Mouse (Mus musculus) embryonic fibroblast, embryonic 13.5 days (primary cell): ENCODE data around the gene 2610001J05Rik. TPM values are rescaled to one million over a fixed set of nuclear protein-coding genes. Genes with fewer than 3 reads are reported as not detected.
"Not testable (repeated sequence)": the region's sequence is repeated elsewhere in the genome, so short reads cannot be mapped to it uniquely, and the experiment has no call there.

Experiments used
- H3K27ac ChIP-seq: 2 replicates; pipeline ENCODE4 v1.5.1; 2012; ENCODE audit warnings: low read length, control low read depth, inconsistent platforms; ENCODE audit not compliant: insufficient read depth
- H3K4me1 ChIP-seq: 2 replicates; pipeline ENCODE4 v1.6.1; 2011; ENCODE audit warnings: low read length; ENCODE audit not compliant: control insufficient read depth, insufficient read depth
- H3K4me3 ChIP-seq: 2 replicates; pipeline ENCODE4 v1.5.1; 2011; ENCODE audit warnings: mild to moderate bottlenecking, control low read depth, low read length; ENCODE audit not compliant: insufficient read depth
- CTCF ChIP-seq: IDR thresholded peaks from 2 replicates; pipeline ENCODE4 v1.5.1; 2011; ENCODE audit warnings: mild to moderate bottlenecking, control low read depth, low read length, moderate library complexity, borderline replicate concordance; ENCODE audit not compliant: insufficient read depth
- POLR2A ChIP-seq: IDR thresholded peaks from 2 replicates; pipeline ENCODE4 v1.6.1; 2011; ENCODE audit warnings: low read depth, mild to moderate bottlenecking, control low read depth, low read length, moderate library complexity
- polyA plus RNA-seq: library from polyadenylated mRNA; stranded (reverse); fragments of >200 nt; gene quantifications from 2 replicates; pipeline ENCODE4 v1.2.4, GENCODE M21; 2011; ENCODE audit warnings: low read depth; ENCODE audit not compliant: missing spikeins, insufficient read length

Gene 2610001J05Rik
- polyA plus RNA-seq, 1 experiment, result 109 TPM

GRCm38 (mm10) chr6:13870289-13870741, 1.0 kb downstream of the 2610001J05Rik start:
- peaks cover 2% of the 10 kb centered on the region; the same call in 1 of the 2 replicates for H3K4me1 ChIP-seq
- H3K27ac ChIP-seq, result no peak overlapping the region
- TF ChIP-seq CTCF (no peak), POLR2A (no peak)
- peak overlapping the region; percentile 52 for H3K4me3 ChIP-seq

GRCm38 (mm10) chr6:13860596-13860995, 10.7 kb downstream of the 2610001J05Rik start:
- H3K4me3 ChIP-seq, result no peak overlapping the region
- TF ChIP-seq CTCF (no peak), POLR2A (no peak)
- H3K27ac ChIP-seq, result no peak overlapping the region
- no peaks in the 10 kb centered on the region for H3K4me1 ChIP-seq

GRCm38 (mm10) chr6:13859877-13860585, 11.3 kb downstream of the 2610001J05Rik start:
- TF ChIP-seq CTCF, result no peak
- no peak for TF ChIP-seq POLR2A
- Histone ChIP-seq H3K4me1 (no peaks in the 10 kb centered on the region), H3K4me3 (no peak overlapping the region), H3K27ac (no peak overlapping the region)

- no peak overlapping the region for H3K27ac ChIP-seq
- TF ChIP-seq CTCF, result no peak
- no peak for TF ChIP-seq POLR2A
- H3K4me3 ChIP-seq, result no peak overlapping the region
- no peaks in the 10 kb centered on the region for H3K4me1 ChIP-seq
These were observed 17.1 kb downstream of the 2610001J05Rik start for GRCm38 (mm10) chr6:13854230-13854629.

GRCm38 (mm10) chr6:13853244-13853643, 18.1 kb downstream of the 2610001J05Rik start:
- H3K27ac ChIP-seq, result no peak overlapping the region
- no peaks in the 10 kb centered on the region for H3K4me1 ChIP-seq
- no peak overlapping the region for H3K4me3 ChIP-seq
- TF ChIP-seq POLR2A (no peak), CTCF (no peak)

- H3K4me1 ChIP-seq, H3K4me3 ChIP-seq, H3K27ac ChIP-seq: not testable (repeated sequence)
These were observed 25.3 kb downstream of the 2610001J05Rik start for GRCm38 (mm10) chr6:13846031-13846430.

- no peak; the same call in 1 of the 2 replicates for TF ChIP-seq POLR2A
- no peak for TF ChIP-seq CTCF
These were observed 31.8 kb downstream of the 2610001J05Rik start, which contains the start of gene Gpr85 for GRCm38 (mm10) chr6:13839345-13840054. Gpr85 (minus strand) TSS chr6:13839942.

GRCm38 (mm10) chr6:13838677-13839344, 32.5 kb downstream of the 2610001J05Rik start:
- Histone ChIP-seq H3K27ac (peak overlapping the region; percentile 77), H3K4me1 (peaks cover 2% of the 10 kb centered on the region), H3K4me3 (peak overlapping the region; percentile 89)
- TF ChIP-seq POLR2A, result peak; percentile 71
- no peak for TF ChIP-seq CTCF

More at GRCm38 (mm10) chr6:13839345-13840054, 31.8 kb downstream of the 2610001J05Rik start, which contains the start of gene Gpr85:
- Histone ChIP-seq H3K4me1 (peaks cover 2% of the 10 kb centered on the region), H3K27ac (peak within 1 kb of the TSS; percentile 77), H3K4me3 (peak within 1 kb of the TSS; percentile 89)

- Histone ChIP-seq H3K4me3 (peak overlapping the region; percentile 89), H3K27ac (no peak overlapping the region), H3K4me1 (peaks cover 2% of the 10 kb centered on the region)
- TF ChIP-seq CTCF, result no peak
- TF ChIP-seq POLR2A, result no peak
These were observed 33.2 kb downstream of the 2610001J05Rik start for GRCm38 (mm10) chr6:13837916-13838676.
